Mouse (Mus musculus) right cerebral cortex, adult 18-20 months (tissue): Measurements from ENCODE around the gene Fkbp2.

Experiments
- DNase-seq: peaks from one replicate; pipeline ENCODE4 v3.0.0; 2022; ENCODE audit warnings: mixed read lengths

Fkbp2 gene

DNA sequence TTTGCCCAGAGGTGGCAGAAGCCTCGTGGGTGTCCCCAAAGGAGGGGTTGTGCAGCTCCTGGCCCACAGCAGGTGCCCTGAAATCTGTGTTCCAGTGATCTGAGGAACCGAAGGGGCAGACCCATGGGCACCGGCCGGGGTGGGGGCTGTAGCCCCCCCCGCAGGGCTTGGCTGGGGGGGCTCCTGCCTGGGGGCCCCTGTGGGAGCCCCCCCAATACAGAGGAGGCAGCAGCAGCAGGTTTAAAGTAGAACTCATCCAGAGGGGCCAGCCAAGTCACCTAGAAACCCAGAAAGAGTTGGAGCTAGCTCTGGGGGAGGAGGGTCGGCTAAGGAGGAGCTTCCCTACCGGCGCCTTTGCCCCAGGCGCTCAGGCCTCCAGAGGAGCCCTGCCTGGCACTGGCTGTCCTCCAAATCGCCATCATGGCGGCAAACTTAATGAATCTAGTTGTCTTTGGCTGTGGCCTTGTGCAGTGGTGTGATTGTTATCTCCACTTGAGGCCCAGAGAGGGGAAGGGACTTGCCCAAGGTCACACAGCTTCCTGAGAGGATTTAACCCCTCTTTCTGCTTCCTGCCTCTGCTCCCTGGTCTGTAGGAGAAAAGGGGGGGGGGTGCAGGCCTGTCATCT lies 9.7 kb downstream of the Fkbp2 start:
- no peak for DNase-seq

DNA sequence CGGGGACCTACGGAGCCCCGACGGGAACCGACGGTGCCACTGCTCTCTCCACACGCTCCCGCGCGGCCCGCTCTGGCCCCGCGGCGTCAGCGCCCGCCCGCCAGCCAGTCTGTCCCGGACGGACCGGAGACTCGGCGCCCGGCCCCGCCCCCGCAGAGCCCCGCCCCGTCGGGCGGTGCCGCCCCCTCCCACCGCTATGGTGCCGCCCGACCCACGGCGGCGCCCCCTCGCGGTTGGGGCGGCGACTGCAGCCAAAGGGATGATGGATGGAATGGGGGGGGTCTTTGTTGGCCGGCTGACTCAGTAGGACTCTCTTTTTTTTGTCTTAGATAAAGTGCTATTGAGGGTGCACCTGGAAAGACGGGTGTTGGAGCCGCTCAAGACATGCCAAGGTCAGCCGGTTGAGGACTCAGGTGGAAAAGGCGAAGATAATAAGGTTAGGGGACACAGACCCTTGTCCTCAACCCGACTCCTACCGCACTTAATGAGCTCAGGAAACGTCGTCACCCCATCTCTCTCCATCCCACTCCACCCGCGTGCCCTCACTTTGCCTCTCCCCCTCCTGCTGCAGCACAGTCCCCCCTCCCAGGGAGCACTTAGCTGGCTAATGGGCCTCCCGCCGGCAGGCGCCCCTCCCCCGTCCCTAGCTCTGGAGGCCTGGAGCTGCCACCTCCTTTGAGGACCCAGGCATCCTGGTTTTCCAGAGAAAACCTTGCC lies 10.5 kb downstream of the Fkbp2 start:
- DNase-seq = no peak

- no peak for DNase-seq
Observed at GRCm38 (mm10) chr19:6969291-6969664, 11.0 kb downstream of the Fkbp2 start.

DNA sequence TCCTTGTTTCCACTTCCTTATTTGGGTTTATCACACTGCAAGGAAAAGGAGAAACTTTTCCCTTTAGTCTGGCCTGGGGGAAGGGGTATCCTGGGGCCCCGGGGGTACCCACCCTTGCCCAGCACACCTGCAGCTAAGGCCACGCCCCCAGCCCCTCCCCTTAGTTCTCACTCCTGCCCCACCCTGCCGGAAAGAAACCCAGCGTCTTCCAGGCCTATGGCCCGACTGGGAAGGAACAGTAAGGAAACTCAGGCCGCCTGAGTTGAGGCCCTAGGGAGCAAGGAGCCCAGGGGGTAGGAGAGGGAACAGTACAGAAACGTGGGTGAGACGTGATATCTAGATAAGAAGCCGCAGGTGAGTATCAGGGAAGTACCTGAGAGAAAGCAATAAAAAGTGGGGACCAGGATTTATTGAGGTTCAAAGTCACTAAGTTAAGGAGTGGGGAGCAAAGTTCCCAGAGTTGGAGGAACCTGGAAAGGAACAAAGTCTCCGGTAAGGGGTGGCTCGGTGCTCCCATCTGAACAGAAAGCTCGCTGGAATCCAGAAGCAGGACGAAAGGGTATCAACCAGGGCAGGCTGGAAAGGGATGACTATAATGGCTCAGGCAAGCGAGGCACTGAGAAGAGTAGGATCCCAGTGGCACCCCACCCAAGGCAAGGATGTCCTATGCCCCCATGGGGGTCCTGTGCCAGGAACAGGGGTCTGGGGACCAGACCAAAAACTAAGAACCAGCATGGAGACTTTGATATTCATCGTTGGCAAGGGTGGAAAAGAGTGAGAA lies 11.6 kb downstream of the Fkbp2 start:
- DNase-seq = no peak

GRCm38 (mm10) chr19:6956461-6956860 lies 23.8 kb downstream of the Fkbp2 start:
- no peak for DNase-seq

- DNase-seq = no peak
Observed at GRCm38 (mm10) chr19:6955424-6955823, 24.9 kb downstream of the Fkbp2 start.

- no peak for DNase-seq
Observed at GRCm38 (mm10) chr19:6954046-6954445, 26.3 kb downstream of the Fkbp2 start.

- DNase-seq = no peak
Observed at GRCm38 (mm10) chr19:6952712-6953037, 27.6 kb downstream of the Fkbp2 start.

- DNase-seq = peak; percentile 69
Observed at GRCm38 (mm10) chr19:6951994-6952711, 28.1 kb downstream of the Fkbp2 start.

- peak; percentile 97 for DNase-seq
Observed at GRCm38 (mm10) chr19:6951381-6951968, 28.8 kb downstream of the Fkbp2 start.

- peak; percentile 56 for DNase-seq
Observed at GRCm38 (mm10) chr19:6950613-6951153, 29.6 kb downstream of the Fkbp2 start.

GRCm38 (mm10) chr19:6949951-6950350 lies 30.4 kb downstream of the Fkbp2 start:
- DNase-seq = no peak

DNA sequence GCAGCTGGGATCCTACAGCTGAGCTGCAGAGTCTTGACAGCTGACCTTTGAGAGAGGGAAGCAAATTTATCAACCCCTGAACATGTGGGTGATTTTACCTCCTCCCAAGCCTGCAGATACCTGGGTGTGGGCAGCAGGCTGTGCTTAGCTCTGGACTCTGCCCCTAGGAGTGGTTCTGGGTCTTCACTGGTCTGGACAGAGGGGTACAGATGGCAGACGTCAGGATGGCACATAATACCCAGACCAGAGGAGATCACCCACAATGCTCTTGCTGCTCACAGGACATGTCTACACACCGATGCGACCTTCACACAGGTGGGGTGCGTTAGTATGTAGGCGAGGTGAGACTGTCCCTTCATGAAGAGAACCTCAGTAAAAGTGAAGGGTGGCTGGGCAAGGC lies 30.8 kb downstream of the Fkbp2 start:
- no peak for DNase-seq

GRCm38 (mm10) chr19:6948186-6948585 lies 32.1 kb downstream of the Fkbp2 start:
- DNase-seq = no peak

DNA sequence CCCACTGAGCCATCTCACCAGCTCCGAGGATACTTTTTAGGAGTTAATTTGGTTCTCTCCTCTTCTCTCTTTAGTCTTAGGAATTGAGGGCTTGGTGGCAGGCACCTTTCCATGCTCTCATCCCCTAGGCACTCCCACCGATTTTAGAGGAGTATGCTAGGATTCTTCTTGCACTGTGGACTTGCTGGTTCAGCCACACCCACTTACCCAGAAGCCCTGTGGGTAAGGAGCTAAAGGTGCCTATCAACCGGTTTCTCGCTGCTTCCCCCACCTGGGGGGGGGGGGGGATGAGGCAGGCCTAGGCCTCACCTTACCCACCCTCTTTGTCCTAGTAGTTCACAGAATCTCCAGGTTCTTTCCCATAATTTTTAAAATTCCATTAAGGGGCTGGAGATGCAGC lies 32.6 kb downstream of the Fkbp2 start:
- DNase-seq = no peak

- DNase-seq = no peak
Observed at GRCm38 (mm10) chr19:6943709-6944108, 36.6 kb downstream of the Fkbp2 start.

DNA sequence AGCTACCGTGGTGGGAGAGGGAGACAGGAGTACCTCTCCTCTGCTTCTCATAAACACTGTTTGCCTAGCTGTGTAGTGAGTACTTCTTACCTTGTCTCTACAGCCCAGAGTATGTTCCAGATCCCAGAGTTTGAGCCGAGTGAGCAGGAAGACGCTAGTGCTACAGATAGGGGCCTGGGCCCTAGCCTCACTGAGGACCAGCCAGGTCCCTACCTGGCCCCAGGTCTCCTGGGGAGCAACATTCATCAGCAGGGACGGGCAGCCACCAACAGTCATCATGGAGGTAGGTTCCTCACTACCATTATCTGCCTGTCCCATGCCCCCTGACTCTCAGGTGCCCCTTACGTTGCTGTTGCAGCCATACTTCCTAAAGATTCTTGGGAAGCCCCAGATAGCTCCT lies 37.5 kb downstream of the Fkbp2 start:
- no peak for DNase-seq

GRCm38 (mm10) chr19:6942249-6942691 lies 38.0 kb downstream of the Fkbp2 start, which contains the start of gene Gpr137:
Gene Gpr137, minus strand, starts transcription at chr19:6942480.
- DNase-seq = peak; percentile 95

DNA sequence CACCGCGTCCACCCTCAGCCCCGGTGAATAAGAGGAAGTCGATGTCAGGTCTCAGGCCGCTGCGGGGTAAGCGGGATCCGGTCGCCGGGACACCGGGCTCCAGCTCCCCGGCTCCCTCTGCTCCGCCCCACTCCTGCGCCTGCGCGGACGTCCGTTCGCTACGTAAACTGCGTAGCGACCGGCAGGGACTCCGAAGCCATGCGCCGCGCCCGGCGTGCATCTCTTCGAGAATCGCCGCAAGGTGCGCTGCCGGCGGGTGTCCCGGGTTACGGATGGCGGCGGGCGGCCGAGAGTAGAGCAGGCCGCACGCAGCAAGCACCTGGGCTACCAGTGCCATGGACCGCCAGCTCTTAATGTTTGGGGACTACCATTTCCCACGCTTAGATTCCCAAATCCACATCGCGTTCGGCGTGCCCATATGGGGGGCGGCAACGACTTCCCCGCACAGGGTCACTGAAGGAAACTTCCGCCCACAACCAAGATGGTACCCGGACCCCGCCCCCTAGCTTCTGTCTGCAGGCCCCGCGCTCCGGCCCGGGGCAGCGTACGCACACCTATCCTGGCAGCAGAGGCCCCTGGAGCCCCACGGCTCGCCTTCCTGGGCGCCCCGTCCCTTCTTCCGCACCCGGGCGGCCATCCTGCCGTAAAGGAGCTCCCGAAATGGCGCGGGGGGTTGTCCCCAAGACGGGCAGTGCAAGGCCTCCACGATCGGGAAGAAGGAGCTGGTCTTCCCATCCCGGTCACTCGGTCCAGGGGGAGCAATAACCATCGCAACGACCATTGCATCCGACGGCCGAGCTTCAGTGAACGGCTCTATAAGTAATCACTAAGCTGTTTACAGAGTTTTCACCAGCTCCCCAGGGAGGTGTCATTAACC lies 38.7 kb downstream of the Fkbp2 start, which contains the start of gene Bad:
TSS of gene Bad (plus strand) at position 490 of the 877 bp plus-strand sequence.
- DNase-seq = peak; percentile 92

DNA sequence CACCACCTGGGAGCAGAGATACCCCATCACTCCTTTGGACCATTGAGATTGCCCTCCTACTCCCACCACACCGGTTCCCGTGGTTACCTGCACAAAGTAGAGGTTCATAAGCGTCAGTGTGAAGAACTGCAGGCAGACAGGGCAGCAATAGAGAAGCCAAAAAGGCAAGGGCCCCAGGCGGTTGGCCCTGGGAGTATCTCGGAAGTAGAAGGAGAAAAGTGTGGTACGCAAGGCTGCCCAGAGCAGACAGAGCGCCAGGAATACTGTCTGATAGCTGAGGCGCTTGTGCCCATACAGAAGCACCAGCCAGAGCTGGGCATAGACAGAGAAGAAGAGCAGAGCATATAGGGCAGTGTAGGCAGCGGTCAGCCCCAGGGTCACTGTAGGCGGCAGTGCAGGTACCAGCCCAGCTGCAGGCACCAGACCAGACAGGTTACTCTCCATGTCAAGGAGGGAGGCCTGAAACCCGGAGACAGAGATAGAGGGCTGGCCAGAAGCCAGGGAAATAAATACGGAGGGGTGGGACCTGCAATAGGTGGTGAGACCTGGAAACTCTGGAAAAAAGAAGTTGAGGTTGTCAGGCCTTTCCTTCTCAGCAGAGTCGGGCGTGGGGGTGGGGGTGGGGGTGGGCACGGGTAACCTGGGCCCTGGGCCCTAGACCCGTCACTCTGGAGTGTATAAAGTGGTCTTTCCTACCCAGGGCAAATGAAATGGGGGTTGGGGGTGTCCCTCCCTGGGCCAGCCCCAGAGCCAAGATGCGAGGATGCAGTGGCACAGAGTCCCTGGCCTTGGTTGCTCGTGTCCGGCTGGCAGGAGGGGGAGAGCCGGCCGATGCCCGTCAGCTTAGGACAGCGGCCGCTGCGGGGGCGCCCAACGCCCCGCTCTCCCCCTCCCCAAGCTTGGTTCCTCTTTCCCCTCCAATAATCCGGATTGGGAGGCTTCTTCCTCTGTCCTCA lies 39.6 kb downstream of the Fkbp2 start:
- DNase-seq = no peak
